Mouse (Mus musculus): Measurements from ENCODE around the gene Yrdc.

- TF ChIP-seq CTCF (conservative IDR thresholded peaks at IDR 0.05; ENCODE audit: low read length) (no peak), NANOG (IDR thresholded peaks at IDR 0.05; ENCODE audit: borderline replicate concordance, low read length) (no peak), POU5F1 (IDR thresholded peaks at IDR 0.05; ENCODE audit: borderline replicate concordance, low read length) (no peak)
Observed at GRCm38 (mm10) chr4:124808511-124808910, 42.0 kb upstream of the Yrdc start.
